Mouse (Mus musculus): ENCODE measurements around the gene Asb13.

DNA sequence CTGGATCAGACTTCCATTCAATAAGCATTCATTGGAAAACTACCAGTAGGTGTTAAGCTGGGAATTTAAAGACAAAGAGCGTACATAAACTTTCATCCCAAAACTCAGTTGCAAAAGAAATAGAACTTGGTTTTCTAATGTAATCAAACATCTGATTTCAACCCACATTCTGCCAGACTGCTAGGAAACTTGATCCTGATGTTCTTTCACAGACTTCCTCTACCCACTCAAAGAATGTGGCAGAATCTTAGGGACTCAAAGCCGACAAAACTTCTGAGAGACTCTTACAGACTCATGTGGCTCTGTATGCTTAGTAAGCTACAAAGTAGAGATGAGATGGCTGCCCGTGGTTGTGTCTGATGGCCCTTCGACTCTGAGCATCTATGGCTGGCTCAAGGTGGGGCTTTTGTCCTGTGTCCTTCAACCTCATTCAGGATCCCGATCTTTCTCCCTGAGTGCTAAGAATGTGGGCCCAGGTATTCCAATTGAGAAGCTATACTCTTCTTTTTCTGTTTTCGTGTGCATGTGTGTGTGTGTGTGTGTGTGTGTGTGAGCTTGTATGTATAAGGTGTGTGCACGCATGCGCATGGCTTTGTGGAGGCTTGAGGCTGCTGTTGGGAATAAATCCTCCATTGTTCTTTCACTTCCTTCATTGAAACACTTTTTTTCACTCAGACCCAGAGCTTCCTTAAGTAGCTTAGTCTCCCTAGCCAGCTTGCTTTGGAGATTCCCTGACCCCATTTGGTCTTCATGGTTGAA lies 63.3 kb downstream of the Asb13 start:
- no peak for TF ChIP-seq CTCF (IDR thresholded peaks at IDR 0.05; ENCODE audit: borderline replicate concordance, insufficient read depth, low read length)
- no peak for TF ChIP-seq POLR2A (IDR thresholded peaks at IDR 0.05; ENCODE audit: low read depth, low read length)

All from embryonic fibroblast, embryonic 13.5 days (primary cell).